Mouse (Mus musculus) bone marrow macrophage, adult 2 months (primary cell): Measurements from ENCODE around the gene Rab10.

ENCODE experiments used
- CTCF ChIP-seq: IDR thresholded peaks from 2 replicates; pipeline ENCODE4 v1.5.1; 2012; ENCODE audit warnings: low read depth, mild to moderate bottlenecking, low read length, moderate library complexity
- POLR2A ChIP-seq: IDR thresholded peaks from 2 replicates; pipeline ENCODE4 v1.6.1; 2012; ENCODE audit warnings: mild to moderate bottlenecking, low read depth, low read length, borderline replicate concordance

GRCm38 (mm10) chr12:3312886-3313285 lies 3.1 kb upstream of the Rab10 start:
- no peak for TF ChIP-seq POLR2A
- no peak for TF ChIP-seq CTCF
